Mouse (Mus musculus) mature B cell (primary cell): ENCODE results near the gene Vpreb2.
"Not testable (repeated sequence)": the region's sequence is repeated elsewhere in the genome, so short reads cannot be mapped to it uniquely, and the experiment has no call there.

Experiments used
- in situ Hi-C: fragments of 300-500 bp; cut with MboI; formaldehyde crosslinking; loops from 2 replicates; pipeline ENCODE4 v1.14.3; 2019

Gene Vpreb2

GRCm38 (mm10) chr16:17980128-17980527 is at the start of gene Vpreb2:
Vpreb2 (plus strand) TSS chr16:17980428.
- in situ Hi-C loops: no loop called here

- in situ Hi-C loops: no loop called here
These were observed 48.2 kb upstream of the Vpreb2 start for GRCm38 (mm10) chr16:17931906-17932460.

- in situ Hi-C loops: no loop called here
These were observed 46.4 kb upstream of the Vpreb2 start for GRCm38 (mm10) chr16:17933594-17934444.

GRCm38 (mm10) chr16:17934445-17934910 is 45.8 kb upstream of the Vpreb2 start:
- in situ Hi-C loops: no loop called here

- in situ Hi-C loops: no loop called here
These were observed 43.5 kb upstream of the Vpreb2 start for GRCm38 (mm10) chr16:17936776-17937175.

- in situ Hi-C loops: no loop called here
These were observed 42.0 kb upstream of the Vpreb2 start for GRCm38 (mm10) chr16:17938187-17938586.

- in situ Hi-C loops: no loop called here
These were observed 41.4 kb upstream of the Vpreb2 start for GRCm38 (mm10) chr16:17938821-17939220.

GRCm38 (mm10) chr16:17939255-17939751 is 40.9 kb upstream of the Vpreb2 start:
- in situ Hi-C loops: no loop called here

- in situ Hi-C loops: no loop called here
These were observed 36.8 kb upstream of the Vpreb2 start for GRCm38 (mm10) chr16:17943466-17943865.

- in situ Hi-C loops: no loop called here
These were observed 35.0 kb upstream of the Vpreb2 start for GRCm38 (mm10) chr16:17945081-17945831.

- in situ Hi-C loops: no loop called here
These were observed 30.8 kb upstream of the Vpreb2 start for GRCm38 (mm10) chr16:17949421-17949877.

- in situ Hi-C loops: no loop called here
These were observed 30.2 kb upstream of the Vpreb2 start for GRCm38 (mm10) chr16:17950068-17950467.

- in situ Hi-C loops: no loop called here
These were observed 28.6 kb upstream of the Vpreb2 start for GRCm38 (mm10) chr16:17951618-17952017.

- in situ Hi-C loops: not testable (repeated sequence)
These were observed 24.1 kb upstream of the Vpreb2 start for GRCm38 (mm10) chr16:17956052-17956638.

GRCm38 (mm10) chr16:17962091-17962490 is 18.1 kb upstream of the Vpreb2 start:
- in situ Hi-C loops: no loop called here

GRCm38 (mm10) chr16:17971853-17972252 is 8.4 kb upstream of the Vpreb2 start:
- in situ Hi-C loops: no loop called here

- in situ Hi-C loops: not testable (repeated sequence)
These were observed 2.4 kb upstream of the Vpreb2 start for GRCm38 (mm10) chr16:17977840-17978239.

- in situ Hi-C loops: no loop called here
These were observed 3.0 kb downstream of the Vpreb2 start for GRCm38 (mm10) chr16:17983201-17983600.

- in situ Hi-C loops: no loop called here
These were observed 4.0 kb downstream of the Vpreb2 start for GRCm38 (mm10) chr16:17984231-17984630.

GRCm38 (mm10) chr16:17985078-17985477 is 4.8 kb downstream of the Vpreb2 start:
- in situ Hi-C loops: no loop called here

GRCm38 (mm10) chr16:17986456-17987132 is 6.4 kb downstream of the Vpreb2 start:
- in situ Hi-C loops: no loop called here
